Mouse (Mus musculus) heart, postnatal 0 days (tissue): Measurements from ENCODE around the gene Trmt13.

Source experiments
- CTCF ChIP-seq: IDR thresholded peaks from 2 replicates; pipeline ENCODE4 v1.5.1; 2016; ENCODE audit warnings: antibody characterized with exemption, control low read depth, low read depth
- EP300 ChIP-seq: IDR thresholded peaks from 2 replicates; pipeline ENCODE4 v1.6.1; 2016; ENCODE audit warnings: antibody characterized with exemption, low read depth

- TF ChIP-seq CTCF = no peak
- TF ChIP-seq EP300 = no peak
These were observed 20.2 kb downstream of the Trmt13 start for GRCm38 (mm10) chr3:116594076-116594727.
